Mouse (Mus musculus) neural tube, embryonic 11.5 days (tissue): Measurements from ENCODE around the gene Abcd2. TPM values are rescaled to one million over a fixed set of nuclear protein-coding genes. Genes with fewer than 3 reads are reported as not detected.

Experiments used
- ATAC-seq: fragments of 200-750 bp; cut with Nextera tagmentation; 2 replicates; pipeline ENCODE4 v1.8.0; 2017; ENCODE audit warnings: moderate number of reproducible peaks, mild to moderate bottlenecking, moderate TSS enrichment, moderate library complexity; ENCODE audit not compliant: insufficient read depth, low FRiP score, low TSS enrichment
- DNase-seq: peaks from one replicate; pipeline ENCODE4 v3.0.0-alpha.2; 2015; ENCODE audit warnings: low spot score
- H3K27ac ChIP-seq: fragments of 300-500 bp; sonication (generic); 2 replicates; pipeline ENCODE4 v1.5.1; 2014; ENCODE audit warnings: low read depth, mild to moderate bottlenecking, low read length
- H3K27me3 ChIP-seq: fragments of 300-500 bp; sonication (generic); 2 replicates; pipeline ENCODE4 v1.6.1; 2014; ENCODE audit warnings: mild to moderate bottlenecking, low read length, mixed read lengths; ENCODE audit not compliant: control insufficient read depth, insufficient read depth
- H3K36me3 ChIP-seq: fragments of 300-500 bp; sonication (generic); 2 replicates; pipeline ENCODE4 v1.6.1; 2014; ENCODE audit warnings: mild to moderate bottlenecking, low read length, moderate library complexity, mixed read lengths; ENCODE audit not compliant: control insufficient read depth, insufficient read depth
- H3K4me1 ChIP-seq: fragments of 300-500 bp; sonication (generic); 2 replicates; pipeline ENCODE4 v1.6.1; 2014; ENCODE audit warnings: low read length, mixed read lengths; ENCODE audit not compliant: control insufficient read depth, insufficient read depth
- H3K4me2 ChIP-seq: fragments of 300-500 bp; sonication (generic); 2 replicates; pipeline ENCODE4 v1.6.1; 2014; ENCODE audit warnings: low read depth, mild to moderate bottlenecking, moderate library complexity
- H3K4me3 ChIP-seq: fragments of 300-500 bp; sonication (generic); 2 replicates; pipeline ENCODE4 v1.5.1; 2014; ENCODE audit warnings: low read depth, low read length
- H3K9ac ChIP-seq: fragments of 300-500 bp; sonication (generic); 2 replicates; pipeline ENCODE4 v1.6.1; 2014; ENCODE audit warnings: mild to moderate bottlenecking, low read length
- H3K9me3 ChIP-seq: fragments of 300-500 bp; sonication (generic); 2 replicates; pipeline ENCODE4 v1.6.1; 2016; ENCODE audit warnings: low read length; ENCODE audit not compliant: control insufficient read depth
- WGBS: fragments of 180-500 bp; shearing (Covaris S2); extraction: QIAGEN DNeasy Blood & Tissue Kit; methylation state at CpG from one replicate; pipeline ENCODE4 v1.1.7; 2014; 5-methylcytosine and 5-hydroxymethylcytosine counted together
- polyA plus RNA-seq: library from polyadenylated mRNA; unstranded; fragments of >200 nt; fragmentation: Nextera tagmentation; extraction: Ambion mirVana; gene quantifications from 2 replicates; pipeline ENCODE4 v1.2.1, GENCODE M21; 2014

Gene Abcd2
- 13.6 and 15.5 TPM in 2 replicates for polyA plus RNA-seq

GRCm38 (mm10) chr15:91191412-91192222, at the start of gene Abcd2:
Abcd2 (minus strand) TSS chr15:91191799.
- peaks cover 5% of the 10 kb centered on the region; the same call in 1 of the 2 replicates for H3K4me1 ChIP-seq
- WGBS = under 1% methylated on average over 22 of the region's 22 CpGs
- peak within 1 kb of the TSS; percentile 56 for H3K9ac ChIP-seq
- H3K27ac ChIP-seq = peak within 1 kb of the TSS; percentile 57
- H3K4me2 ChIP-seq = peak within 1 kb of the TSS; percentile 49
- no peaks in the 10 kb centered on the region for H3K27me3 ChIP-seq
- peak; percentile 94 for ATAC-seq
- peak within 1 kb of the TSS; percentile 35 for H3K4me3 ChIP-seq
- DNase-seq = peak; percentile 88
- no peaks in the 10 kb centered on the region for H3K9me3 ChIP-seq
- H3K36me3 ChIP-seq = no peaks in the 10 kb centered on the region

GRCm38 (mm10) chr15:91240683-91241335, 49.2 kb upstream of the Abcd2 start:
- H3K4me3 ChIP-seq = no peak overlapping the region
- no peak for DNase-seq
- no peak overlapping the region for H3K27ac ChIP-seq
- no peak overlapping the region for H3K4me2 ChIP-seq
- ATAC-seq = no peak
- no peaks in the 10 kb centered on the region for H3K36me3 ChIP-seq
- 91% methylated on average over 3 of the region's 3 CpGs for WGBS
- H3K9ac ChIP-seq = no peak overlapping the region
- no peaks in the 10 kb centered on the region for H3K4me1 ChIP-seq
- no peaks in the 10 kb centered on the region for H3K9me3 ChIP-seq
- no peaks in the 10 kb centered on the region for H3K27me3 ChIP-seq

- ATAC-seq (no peak), DNase-seq (no peak)
- no peaks in the 10 kb centered on the region for H3K36me3 ChIP-seq
- WGBS = 88% methylated on average over 5 of the region's 5 CpGs
- no peaks in the 10 kb centered on the region for H3K9me3 ChIP-seq
- H3K27me3 ChIP-seq = no peaks in the 10 kb centered on the region
- H3K4me3 ChIP-seq = no peak overlapping the region
- no peak overlapping the region for H3K4me2 ChIP-seq
- no peak overlapping the region for H3K27ac ChIP-seq
- H3K9ac ChIP-seq = no peak overlapping the region
- H3K4me1 ChIP-seq = no peaks in the 10 kb centered on the region
Measured at GRCm38 (mm10) chr15:91237294-91237693, 45.7 kb upstream of the Abcd2 start.

GRCm38 (mm10) chr15:91206518-91206917, 14.9 kb upstream of the Abcd2 start:
- no peak overlapping the region for H3K4me2 ChIP-seq
- no peak overlapping the region for H3K9ac ChIP-seq
- no peaks in the 10 kb centered on the region for H3K27me3 ChIP-seq
- DNase-seq (no peak), ATAC-seq (no peak)
- H3K4me3 ChIP-seq = no peak overlapping the region
- WGBS = 93% methylated on average over 5 of the region's 5 CpGs
- H3K27ac ChIP-seq = no peak overlapping the region
- H3K36me3 ChIP-seq = no peaks in the 10 kb centered on the region
- no peaks in the 10 kb centered on the region for H3K4me1 ChIP-seq
- H3K9me3 ChIP-seq = no peaks in the 10 kb centered on the region

GRCm38 (mm10) chr15:91203521-91203920, 11.9 kb upstream of the Abcd2 start:
- DNase-seq = no peak
- H3K4me3 ChIP-seq = no peak overlapping the region
- H3K27me3 ChIP-seq = no peaks in the 10 kb centered on the region
- H3K9me3 ChIP-seq = no peaks in the 10 kb centered on the region
- 84% methylated on average over 3 of the region's 3 CpGs for WGBS
- H3K4me1 ChIP-seq = no peaks in the 10 kb centered on the region
- no peak overlapping the region for H3K27ac ChIP-seq
- no peak overlapping the region for H3K9ac ChIP-seq
- no peak overlapping the region for H3K4me2 ChIP-seq
- ATAC-seq = no peak
- H3K36me3 ChIP-seq = no peaks in the 10 kb centered on the region

GRCm38 (mm10) chr15:91202486-91202885, 10.9 kb upstream of the Abcd2 start:
- Histone ChIP-seq H3K9me3 (no peaks in the 10 kb centered on the region), H3K9ac (no peak overlapping the region), H3K4me2 (no peak overlapping the region), H3K36me3 (no peaks in the 10 kb centered on the region), H3K4me3 (no peak overlapping the region), H3K4me1 (no peaks in the 10 kb centered on the region), H3K27me3 (no peaks in the 10 kb centered on the region), H3K27ac (no peak overlapping the region)
- DNase-seq (no peak), ATAC-seq (no peak)
- 91% methylated on average over 1 of the region's 1 CpGs for WGBS

- Histone ChIP-seq H3K9me3 (no peaks in the 10 kb centered on the region), H3K4me3 (no peak overlapping the region), H3K36me3 (no peaks in the 10 kb centered on the region), H3K9ac (no peak overlapping the region), H3K27ac (no peak overlapping the region), H3K27me3 (no peaks in the 10 kb centered on the region), H3K4me1 (no peaks in the 10 kb centered on the region), H3K4me2 (no peak overlapping the region)
- ATAC-seq (no peak), DNase-seq (no peak)
- WGBS = 95% methylated on average over 1 of the region's 1 CpGs
Measured at GRCm38 (mm10) chr15:91200833-91201232, 9.2 kb upstream of the Abcd2 start.

GRCm38 (mm10) chr15:91199256-91199905, 7.8 kb upstream of the Abcd2 start, which contains the start of gene CN725425:
CN725425 (plus strand) TSS chr15:91199494.
- no peak within 1 kb of the TSS for H3K27ac ChIP-seq
- ATAC-seq = no peak
- WGBS = 94% methylated on average over 30 of the region's 30 CpGs
- H3K4me3 ChIP-seq = no peak within 1 kb of the TSS
- no peaks in the 10 kb centered on the region for H3K9me3 ChIP-seq
- no peaks in the 10 kb centered on the region for H3K36me3 ChIP-seq
- no peaks in the 10 kb centered on the region for H3K27me3 ChIP-seq
- no peak for DNase-seq
- H3K9ac ChIP-seq = no peak within 1 kb of the TSS
- no peaks in the 10 kb centered on the region for H3K4me1 ChIP-seq
- no peak within 1 kb of the TSS for H3K4me2 ChIP-seq
